Mouse (Mus musculus) neural tube, embryonic 10.5 days (tissue): ENCODE results near the gene Rbfox1.

Experiments used
- DNase-seq: peaks from one replicate; pipeline ENCODE4 v3.0.0-alpha.2; 2017; ENCODE audit warnings: low spot score; ENCODE audit errors: extremely low spot score

Gene Rbfox1

GRCm38 (mm10) chr16:5884746-5885689 lies at the start of gene Rbfox1:
Gene Rbfox1 (plus strand): TSS chr16:5885355.
- DNase-seq, result peak; percentile 32

- DNase-seq, result no peak
Observed at GRCm38 (mm10) chr16:5836744-5837143, 48.4 kb upstream of the Rbfox1 start.

- no peak for DNase-seq
Observed at GRCm38 (mm10) chr16:5841167-5841566, 44.0 kb upstream of the Rbfox1 start.

GRCm38 (mm10) chr16:5845645-5846044 lies 39.5 kb upstream of the Rbfox1 start:
- DNase-seq, result peak; percentile 45

GRCm38 (mm10) chr16:5853055-5853454 lies 32.1 kb upstream of the Rbfox1 start:
- DNase-seq, result no peak

- DNase-seq, result no peak
Observed at GRCm38 (mm10) chr16:5864350-5864749, 20.8 kb upstream of the Rbfox1 start.

GRCm38 (mm10) chr16:5866966-5867365 lies 18.2 kb upstream of the Rbfox1 start:
- DNase-seq, result no peak

- no peak for DNase-seq
Observed at GRCm38 (mm10) chr16:5870391-5870790, 14.8 kb upstream of the Rbfox1 start.

GRCm38 (mm10) chr16:5881820-5882219 lies 3.3 kb upstream of the Rbfox1 start:
- peak; percentile 83 for DNase-seq

- DNase-seq, result no peak
Observed at GRCm38 (mm10) chr16:5885690-5886050, 515 bp downstream of the Rbfox1 start.

- no peak for DNase-seq
Observed at GRCm38 (mm10) chr16:5895564-5895963, 10.4 kb downstream of the Rbfox1 start.

GRCm38 (mm10) chr16:5898330-5898729 lies 13.2 kb downstream of the Rbfox1 start:
- DNase-seq, result no peak

- DNase-seq, result no peak
Observed at GRCm38 (mm10) chr16:5910742-5911141, 25.6 kb downstream of the Rbfox1 start.

GRCm38 (mm10) chr16:5911880-5912327 lies 26.7 kb downstream of the Rbfox1 start:
- no peak for DNase-seq

- DNase-seq, result no peak
Observed at GRCm38 (mm10) chr16:5917937-5918336, 32.8 kb downstream of the Rbfox1 start.

GRCm38 (mm10) chr16:5926986-5927385 lies 41.8 kb downstream of the Rbfox1 start:
- no peak for DNase-seq

GRCm38 (mm10) chr16:5931680-5932079 lies 46.5 kb downstream of the Rbfox1 start:
- DNase-seq, result peak; percentile 81

GRCm38 (mm10) chr16:5940016-5940415 lies 54.9 kb downstream of the Rbfox1 start:
- DNase-seq, result no peak

- no peak for DNase-seq
Observed at GRCm38 (mm10) chr16:5945682-5946081, 60.5 kb downstream of the Rbfox1 start.

GRCm38 (mm10) chr16:5953106-5953505 lies 68.0 kb downstream of the Rbfox1 start:
- no peak for DNase-seq

GRCm38 (mm10) chr16:5957418-5957817 lies 72.3 kb downstream of the Rbfox1 start:
- no peak for DNase-seq

GRCm38 (mm10) chr16:5961786-5962185 lies 76.6 kb downstream of the Rbfox1 start:
- no peak for DNase-seq

GRCm38 (mm10) chr16:5974172-5974571 lies 89.0 kb downstream of the Rbfox1 start:
- DNase-seq, result no peak
